Mouse (Mus musculus): ENCODE measurements around the gene Ctbp1.

GRCm38 (mm10) chr5:33310704-33311462 is 36.1 kb upstream of the Ctbp1 start:
- no peak for TF ChIP-seq CTCF (IDR thresholded peaks at IDR 0.05; ENCODE audit: low read depth)
- TF ChIP-seq EP300 (IDR thresholded peaks at IDR 0.05; ENCODE audit: low read depth), result no peak
